ENCODE assay signal across 15 mouse cellular contexts in the genomic region with DNA sequence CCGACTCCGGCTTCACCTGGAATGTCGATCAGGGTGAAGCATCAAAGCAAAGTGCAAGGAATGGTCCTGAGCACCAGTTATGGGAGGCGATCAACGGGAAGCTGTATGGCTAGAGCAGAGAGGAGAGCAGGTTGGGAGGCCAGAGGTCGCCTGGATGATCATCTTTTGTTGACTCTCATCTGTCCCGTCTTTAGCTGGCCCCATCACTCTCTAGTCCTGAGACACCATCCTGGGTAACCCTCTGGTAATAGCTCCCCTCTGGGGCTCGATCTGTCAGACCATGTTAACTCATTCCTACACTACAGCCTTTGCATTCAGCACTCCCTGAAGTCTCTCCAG. TPM values are rescaled to one million over a fixed set of nuclear protein-coding genes. Genes with fewer than 3 reads are reported as not detected.
DNase-seq lines count a peak whose midpoint lies in the region; ATAC-seq and TF ChIP-seq lines count a peak whose summit lies in the region.
"Had no signal": no experiment of that assay in that cellular context is flagged by ENCODE, and none has a peak within 500 bp of the region (broad histone marks: within the 10 kb centered on the region; RNA-seq: fewer than 3 reads in every experiment).

No protein-coding gene starts in this region.

- no peak for TF ChIP-seq POLR2A in heart, adult 2 months (IDR thresholded peaks at IDR 0.05; ENCODE audit: insufficient read depth, low read depth, low read length)

- H3K36me3 ChIP-seq in heart, embryonic 13.5 days, result no peaks in the 10 kb centered on the region
- no peaks in the 10 kb centered on the region for H3K36me3 ChIP-seq in heart, adult 2 months (ENCODE audit: control insufficient read depth, insufficient read depth, low read length)
- H3K36me3 ChIP-seq in ES-E14 (ENCODE audit: control insufficient read depth, insufficient read depth, low read length, poor library complexity, severe bottlenecking), result no peaks in the 10 kb centered on the region
- H3K36me3 ChIP-seq in forebrain, embryonic 16.5 days (ENCODE audit: control insufficient read depth, insufficient read depth), result no peaks in the 10 kb centered on the region
- H3K36me3 ChIP-seq in midbrain, embryonic 12.5 days, result no peaks in the 10 kb centered on the region
- H3K36me3 ChIP-seq: G1E; heart, embryonic 15.5 days; intestine, embryonic 15.5 days; neural tube, embryonic 12.5 days had no signal

- no peaks in the 10 kb centered on the region for H3K9me3 ChIP-seq in heart, embryonic 13.5 days
- H3K9me3 ChIP-seq in ES-E14 (ENCODE audit: control insufficient read depth, insufficient read depth, low read depth, low read length), result no peaks in the 10 kb centered on the region
- no peaks in the 10 kb centered on the region for H3K9me3 ChIP-seq in forebrain, embryonic 16.5 days (ENCODE audit: control insufficient read depth, low read length)
- H3K9me3 ChIP-seq in midbrain, embryonic 12.5 days, result no peaks in the 10 kb centered on the region
- H3K9me3 ChIP-seq: G1E; heart, embryonic 15.5 days; intestine, embryonic 15.5 days; neural tube, embryonic 12.5 days had no signal

- H3K4me2 ChIP-seq in heart, embryonic 13.5 days, result peak overlapping the region; percentile 4; the same call in 1 of the 2 replicates
- H3K4me2 ChIP-seq in forebrain, embryonic 16.5 days (ENCODE audit: low read length), result peak overlapping the region; percentile 55
- H3K4me2 ChIP-seq in midbrain, embryonic 12.5 days (replicated peaks), result no peak overlapping the region
- H3K4me2 ChIP-seq: heart, embryonic 15.5 days; intestine, embryonic 15.5 days had no signal

- 68% methylated on average over 8 of the region's 8 CpGs for WGBS in heart, embryonic 13.5 days
- 74% methylated on average over 8 of the region's 8 CpGs for WGBS in heart, adult 2 months
- 62% methylated on average over 8 of the region's 8 CpGs for WGBS in forebrain, embryonic 16.5 days
- WGBS in midbrain, embryonic 12.5 days, result 81% methylated on average over 8 of the region's 8 CpGs

- no peaks in the 10 kb centered on the region for H3K79me2 ChIP-seq in heart, adult 2 months (replicated peaks; ENCODE audit: control insufficient read depth, insufficient read depth, low read length)

- no peak overlapping the region for H3K4me3 ChIP-seq in heart, embryonic 13.5 days
- H3K4me3 ChIP-seq in heart, adult 2 months, result no peak overlapping the region
- no peak overlapping the region for H3K4me3 ChIP-seq in ES-E14 (ENCODE audit: insufficient read depth in 1 of 2, low read depth in 1 of 2, low read length in 2 of 2, poor library complexity in 1 of 2, severe bottlenecking in 1 of 2)
- H3K4me3 ChIP-seq in forebrain, embryonic 16.5 days (replicated peaks; ENCODE audit: low read length), result no peak overlapping the region
- no peak overlapping the region for H3K4me3 ChIP-seq in midbrain, embryonic 12.5 days
- H3K4me3 ChIP-seq: heart, embryonic 15.5 days; intestine, embryonic 15.5 days; neural tube, embryonic 12.5 days had no signal

- H3K9ac ChIP-seq in heart, embryonic 13.5 days, result no peak overlapping the region
- no peak overlapping the region for H3K9ac ChIP-seq in heart, adult 2 months (ENCODE audit: low read depth, low read length)
- H3K9ac ChIP-seq in ES-E14 (ENCODE audit: insufficient read depth, low read depth, low read length, poor library complexity, severe bottlenecking), result no peak overlapping the region
- H3K9ac ChIP-seq in forebrain, embryonic 16.5 days (replicated peaks; ENCODE audit: low read depth, low read length), result peak overlapping the region; percentile 41
- H3K9ac ChIP-seq in midbrain, embryonic 12.5 days (replicated peaks), result no peak overlapping the region
- H3K9ac ChIP-seq: heart, embryonic 15.5 days; intestine, embryonic 15.5 days; neural tube, embryonic 12.5 days had no signal

- intact Hi-C loops in heart, adult 2 months (cut with DNase I), result loop anchor here (5.0 kb wide), 1 partner anchor 104 kb away; a partner anchor contains a TSS

- peaks cover 33% of the 10 kb centered on the region for H3K4me1 ChIP-seq in heart, embryonic 13.5 days
- H3K4me1 ChIP-seq in heart, adult 2 months (ENCODE audit: control insufficient read depth, insufficient read depth, low read length), result peaks cover 8% of the 10 kb centered on the region
- peaks cover 10 to 18% of the 10 kb centered on the region in 2 experiments; a peak in 3 of 4 replicates for H3K4me1 ChIP-seq in ES-E14 (ENCODE audit: control insufficient read depth in 2 of 2, insufficient read depth in 2 of 2, low read length in 2 of 2, poor library complexity in 1 of 2)
- H3K4me1 ChIP-seq in forebrain, embryonic 16.5 days (replicated peaks; ENCODE audit: control insufficient read depth, insufficient read depth, low read length), result peaks cover 18% of the 10 kb centered on the region
- H3K4me1 ChIP-seq in midbrain, embryonic 12.5 days, result peaks cover 23% of the 10 kb centered on the region

- H3K27me3 ChIP-seq in heart, embryonic 13.5 days (replicated peaks), result no peaks in the 10 kb centered on the region; the same call in 1 of the 2 replicates
- no peaks in the 10 kb centered on the region for H3K27me3 ChIP-seq in heart, adult 2 months (ENCODE audit: control insufficient read depth, insufficient read depth, low read length)
- H3K27me3 ChIP-seq in forebrain, embryonic 16.5 days (replicated peaks; ENCODE audit: control insufficient read depth, insufficient read depth, low read length), result peaks cover 23% of the 10 kb centered on the region
- H3K27me3 ChIP-seq in midbrain, embryonic 12.5 days, result peaks cover 26% of the 10 kb centered on the region
- H3K27me3 ChIP-seq: heart, embryonic 15.5 days; intestine, embryonic 15.5 days had no signal

- no peak for TF ChIP-seq EP300 in heart, adult 2 months (IDR thresholded peaks at IDR 0.05; ENCODE audit: insufficient read depth, low read depth, low read length)

- no peak for TF ChIP-seq CTCF in heart, adult 2 months (IDR thresholded peaks at IDR 0.05)

- in situ Hi-C loops in ES-E14 (cut with MboI; ENCODE audit: low sequenced_read_pairs in 2 of 2, unreplicated experiment in 2 of 2), result no loop called here

- H3K27ac ChIP-seq in heart, embryonic 13.5 days (replicated peaks), result peak overlapping the region; percentile 54
- no peak overlapping the region for H3K27ac ChIP-seq in heart, adult 2 months
- H3K27ac ChIP-seq in ES-E14 (ENCODE audit: insufficient read depth, low read depth, low read length, poor library complexity, severe bottlenecking), result no peak overlapping the region
- peak overlapping the region; percentile 69 for H3K27ac ChIP-seq in forebrain, embryonic 16.5 days (ENCODE audit: low read length)
- H3K27ac ChIP-seq in midbrain, embryonic 12.5 days (replicated peaks), result 0 out of 2 replicates have a peak overlapping the region, but pooled peaks have one; percentile 26
- H3K27ac ChIP-seq: heart, embryonic 15.5 days; intestine, embryonic 15.5 days had no signal

- no peak; the same call in 1 of the 2 replicates for ATAC-seq in heart, embryonic 13.5 days (ENCODE audit: extremely low read depth, insufficient number of reproducible peaks, low FRiP score, low TSS enrichment)
- no peak for ATAC-seq in forebrain, embryonic 16.5 days
- no peak; the same call in 1 of the 2 replicates for ATAC-seq in midbrain, embryonic 12.5 days (ENCODE audit: low FRiP score, low read depth)
- ATAC-seq: activated CD4-positive, CD25-positive, alpha-beta regulatory T cell, adult 4 months had no signal

- DNase-seq in heart, adult 2 months, result no peak
- no peak for DNase-seq in ES-E14 (ENCODE audit: low read depth, low spot score)
- no peak for DNase-seq in c-Kit-positive CD71-positive TER-119-positive erythroid progenitor cells, embryonic 14.5 days (ENCODE audit: low spot score)
- no peak for DNase-seq in lung, postnatal 36 days
- no peak for DNase-seq in layer of hippocampus, postnatal 14 days (ENCODE audit: low spot score in 2 of 2)
- DNase-seq: cerebellum, adult 9-10 months; thymus, postnatal 14 days had no signal

TF ChIP-seq in ES-E14, 5 proteins besides CTCF, POLR2A, EP300 and RAD21:
- no peak for TF ChIP-seq ZNF384 (IDR thresholded peaks at IDR 0.05; ENCODE audit: low read depth, low read length)
- TF ChIP-seq HCFC1 (IDR thresholded peaks at IDR 0.05; ENCODE audit: borderline replicate concordance, insufficient read depth, low read length), result 0 out of 2 replicates have a peak, but pooled peaks have one; percentile 3
TF ChIP-seq in ES-E14: peak in this region for 1.

RNA-seq across cellular contexts. Expression of a gene that starts 58.6 kb away (rescaled TPM):
- polyA plus RNA-seq in heart, embryonic 13.5 days (2015; fragmentation: Nextera tagmentation; extraction: Ambion mirVana), result 29.3 and 30.3 TPM in 2 replicates
- total RNA-seq in heart, adult 2 months (2021), result 10 to 100 TPM; 24.0 to 24.8 TPM
- 18.6 and 27.4 TPM in 2 replicates for polyA plus RNA-seq in heart, adult 2 months (2012; rRNA removed)
- total RNA-seq in ES-E14 (2012; rRNA removed), result 103 and 106 TPM in 2 replicates
- 51.8 and 56.9 TPM in 2 replicates for polyA plus RNA-seq in forebrain, embryonic 16.5 days (2015; fragmentation: Nextera tagmentation; extraction: Ambion mirVana)
- 61.5 and 62.3 TPM in 2 replicates for polyA plus RNA-seq in midbrain, embryonic 12.5 days (2016; fragmentation: Nextera tagmentation; extraction: Ambion mirVana)
- 10 to 100 TPM; 33.8 to 34.8 TPM for total RNA-seq in layer of hippocampus, postnatal 14 days (2021)

Comparison
In these comparisons a context has a peak if more than half of its experiments do, and no peak if none do; other contexts are left out.
1. H3K27ac ChIP-seq: peak in heart, embryonic 13.5 days (single experiment), forebrain, embryonic 16.5 days (single experiment) and midbrain, embryonic 12.5 days (single experiment); none in heart, adult 2 months (single experiment) and ES-E14 (single experiment).